Mouse (Mus musculus): Measurements from ENCODE around the gene Tm9sf1. TPM values are rescaled to one million over a fixed set of nuclear protein-coding genes. Genes with fewer than 3 reads are reported as not detected.

Gene Tm9sf1
- polyA plus RNA-seq (2015; fragmentation: Illumina TruSeq; extraction: RNeasy Lipid Tissue Mini Kit (QIAGEN cat#74804); ENCODE audit: insufficient read depth, low replicate concordance) = 57.7 TPM

DNA sequence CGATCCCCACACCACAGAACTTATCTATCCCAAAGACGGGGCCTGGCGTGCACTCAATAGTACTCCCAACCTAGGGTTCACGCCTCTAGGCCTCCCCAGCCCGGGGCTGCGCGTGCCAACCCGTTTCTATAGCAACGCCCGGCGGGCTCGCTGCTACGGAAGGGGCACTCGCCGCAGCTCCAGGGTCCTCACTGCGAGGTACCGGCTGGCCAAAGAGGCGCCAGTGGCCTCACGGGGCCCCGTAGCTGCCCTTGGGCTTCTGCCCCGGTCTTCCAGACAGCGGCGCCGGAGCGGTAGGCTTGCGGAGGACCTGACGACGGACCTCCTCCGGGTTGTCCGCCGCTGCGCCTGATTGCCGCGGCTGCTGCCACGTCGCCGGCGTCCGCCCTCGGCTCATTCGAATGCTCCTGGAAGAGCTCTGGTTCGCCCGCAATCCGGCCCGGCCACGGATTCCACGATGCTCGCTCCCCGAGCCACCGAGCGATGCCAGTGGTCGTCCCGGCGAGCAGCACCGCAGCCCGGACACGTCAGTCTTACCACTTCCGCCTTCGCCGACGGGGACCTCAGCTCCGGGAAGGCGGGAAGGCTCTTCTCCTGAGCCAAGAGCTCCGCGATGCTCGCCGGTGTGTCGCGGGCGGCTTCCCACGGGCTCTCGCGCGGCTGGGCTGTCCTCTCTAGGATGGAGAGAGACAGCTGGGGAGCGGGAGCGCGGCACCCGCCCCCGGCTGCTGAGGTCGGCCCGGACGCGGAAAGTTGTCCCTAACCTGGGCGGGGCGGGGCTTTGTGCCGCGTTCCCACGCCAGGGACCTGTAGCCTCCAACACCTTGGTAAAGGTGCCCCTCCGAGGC, at the start of gene Tm9sf1:
TSS of gene Tm9sf1 (minus strand) at position 747 of the 848 bp plus-strand sequence.

DNA sequence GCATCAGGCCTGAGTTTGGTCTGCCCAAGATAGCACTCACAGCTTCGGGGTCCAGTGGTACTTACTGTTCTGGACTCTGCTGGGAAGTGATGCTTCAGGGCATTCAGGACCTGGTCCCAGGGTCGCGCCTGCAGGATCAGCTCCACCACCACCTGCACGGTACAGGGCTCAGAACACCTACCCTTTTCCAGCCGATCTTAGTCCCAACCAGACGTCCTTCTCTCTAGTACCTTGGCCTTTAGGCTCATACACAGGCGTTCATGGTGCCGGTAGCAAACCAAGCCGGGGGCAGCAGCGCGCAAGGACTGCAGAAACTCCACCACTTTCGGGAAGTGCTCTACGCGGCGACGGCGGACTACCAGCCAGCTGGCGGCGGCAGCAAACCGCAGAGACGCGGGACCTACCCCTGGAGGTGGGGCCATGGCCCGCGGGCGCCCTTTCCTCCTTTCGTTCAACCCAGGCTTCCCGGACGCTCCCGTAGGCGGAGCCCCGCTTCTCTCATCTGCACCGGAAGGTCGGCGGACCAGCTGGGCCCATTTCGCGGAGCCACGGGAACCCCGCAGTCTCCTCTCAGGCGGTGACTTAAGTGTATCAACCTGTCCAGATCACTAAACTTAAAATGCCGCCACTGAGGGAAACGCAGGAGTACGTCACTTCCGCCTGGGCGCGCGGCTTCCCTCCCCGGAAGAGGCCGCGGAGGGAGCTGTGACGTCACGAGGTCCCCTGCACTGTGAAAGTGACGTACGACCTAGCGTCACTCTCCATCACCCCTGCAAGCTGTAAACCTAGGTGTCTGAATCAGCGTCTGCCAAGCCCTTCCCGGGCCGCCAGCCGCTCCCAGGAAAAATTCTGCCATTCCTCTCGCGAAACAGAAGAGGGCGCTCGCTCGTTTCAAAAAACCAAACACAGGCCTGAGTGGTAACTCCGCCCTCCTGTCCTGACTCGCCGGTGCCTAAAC, 37.8 kb upstream of the Tm9sf1 start, which contains the start of gene Tinf2:
TSS of gene Tinf2 (minus strand) at position 661 of the 958 bp plus-strand sequence.

DNA sequence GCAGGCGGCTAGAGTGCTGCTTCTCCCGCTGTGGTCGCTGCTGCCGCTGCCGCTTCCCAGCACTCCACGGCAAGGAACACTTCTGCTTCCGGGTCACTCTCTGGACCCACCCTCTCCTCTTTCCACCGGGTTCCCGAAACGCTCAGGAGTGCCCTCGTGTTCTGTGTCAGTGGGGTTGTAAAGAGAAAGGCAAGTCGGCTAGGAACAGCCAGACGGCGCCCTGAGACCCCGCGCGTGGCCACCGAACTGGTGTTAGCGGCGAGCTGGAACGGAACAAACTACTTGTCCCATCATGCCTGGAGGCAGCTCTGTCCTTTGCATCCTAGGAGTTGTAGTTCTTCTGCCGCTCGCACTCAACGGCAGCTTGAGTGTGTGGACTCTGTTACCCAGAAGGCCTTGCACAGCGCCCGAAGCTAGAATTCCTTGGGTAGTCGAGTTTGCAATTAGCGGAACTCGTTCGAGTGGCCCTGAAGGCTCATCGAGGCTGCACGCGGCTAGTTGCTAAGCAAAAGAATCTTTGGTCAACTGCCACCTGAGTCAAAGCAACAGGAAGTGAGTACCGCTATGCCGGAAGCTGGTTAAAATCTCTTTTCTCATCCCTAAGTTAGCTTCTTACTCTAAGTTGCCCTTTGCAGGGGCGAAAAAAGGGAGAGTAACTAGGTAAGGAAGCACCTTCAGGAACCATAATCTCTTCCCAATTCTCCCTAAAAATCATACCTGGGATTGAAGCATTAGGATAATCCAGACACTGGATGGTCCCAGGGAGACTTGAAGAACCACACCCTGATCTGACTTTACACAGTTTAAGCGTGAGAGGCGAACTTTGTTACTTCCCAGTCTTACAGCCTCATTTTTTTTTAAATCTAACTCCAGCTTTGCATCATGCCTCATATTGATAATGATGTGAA, 28.5 kb upstream of the Tm9sf1 start, which contains the start of the genes Gmpr2 and Nedd8:
TSS of gene Gmpr2 (plus strand) at position 109 of the 908 bp plus-strand sequence.
TSS of gene Nedd8 (minus strand) at position 292 of the 908 bp plus-strand sequence.

DNA sequence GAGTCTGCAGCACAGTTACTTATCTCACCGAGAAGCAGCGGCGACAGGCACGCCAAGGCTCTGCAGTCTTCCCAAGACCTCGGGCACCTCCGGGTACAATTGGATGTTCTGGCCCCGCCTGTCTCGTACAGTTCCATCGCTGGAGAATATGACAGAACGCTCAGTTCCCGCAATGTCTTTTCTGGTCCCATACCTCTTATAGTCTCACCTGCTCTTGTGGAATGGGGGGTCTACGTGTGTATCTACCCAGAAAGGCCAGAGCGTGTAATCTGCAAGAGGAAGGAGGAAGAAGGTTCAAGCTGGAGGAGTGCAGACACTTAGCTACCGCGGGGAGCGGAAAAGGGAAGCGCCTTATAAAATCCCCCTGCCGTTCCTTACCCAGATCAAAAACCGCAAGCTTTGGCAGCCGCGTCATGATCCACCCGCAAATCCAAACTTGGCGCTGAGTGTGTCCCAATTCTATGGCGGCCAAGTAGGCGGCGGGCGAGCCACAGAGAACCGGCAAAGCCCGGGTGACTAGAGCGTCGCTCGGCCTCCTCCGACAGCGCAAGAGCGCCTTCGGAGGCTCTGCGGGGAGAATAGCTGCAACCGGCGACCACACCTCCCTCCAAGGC, 16.5 kb upstream of the Tm9sf1 start, which contains the start of gene Mdp1:
TSS of gene Mdp1 (minus strand) at position 549 of the 614 bp plus-strand sequence.

DNA sequence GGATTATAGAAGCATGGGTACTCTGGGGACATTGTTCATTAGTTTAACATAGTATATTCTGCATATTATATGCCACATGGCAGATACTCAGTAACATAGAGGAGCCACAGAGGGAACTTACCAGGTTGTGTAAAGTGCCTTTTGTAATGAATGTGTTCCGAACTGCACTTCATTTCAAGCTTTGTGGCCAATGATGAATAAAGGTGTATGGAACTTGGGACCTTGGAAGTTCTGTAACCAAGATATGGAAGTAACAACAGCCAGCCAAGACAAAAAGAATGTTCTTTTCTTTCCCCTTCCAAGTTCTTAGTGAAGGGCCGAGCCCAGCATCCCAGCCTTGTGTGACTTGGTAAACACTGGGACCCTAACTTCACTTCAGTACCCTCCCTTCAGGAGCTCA, 6.3 kb upstream of the Tm9sf1 start, which contains the start of gene Tssk4:
TSS of gene Tssk4 (plus strand) at position 301 of the 400 bp plus-strand sequence.

DNA sequence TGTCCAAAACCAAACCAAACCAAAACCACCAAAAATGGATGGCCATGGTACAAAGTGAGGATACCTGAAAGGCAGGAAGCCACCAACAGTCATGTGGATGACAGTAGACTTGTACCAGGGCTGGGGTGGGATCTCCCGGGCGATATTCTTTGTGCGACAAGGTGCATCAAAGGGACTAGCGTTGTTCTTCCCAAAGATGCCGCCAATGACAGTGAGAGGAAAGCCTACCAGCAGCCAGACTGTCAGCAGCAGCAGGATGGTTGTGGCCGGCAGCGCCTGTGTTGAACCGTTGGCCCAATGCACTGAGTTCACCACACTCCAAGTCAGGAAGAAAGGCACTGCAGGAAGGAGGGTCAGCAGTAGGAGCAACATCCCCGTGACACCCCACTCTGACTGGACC, 5.8 kb downstream of the Tm9sf1 start, which contains the start of gene Gm49378:
TSS of gene Gm49378 (minus strand) at position 101 of the 400 bp plus-strand sequence.

DNA sequence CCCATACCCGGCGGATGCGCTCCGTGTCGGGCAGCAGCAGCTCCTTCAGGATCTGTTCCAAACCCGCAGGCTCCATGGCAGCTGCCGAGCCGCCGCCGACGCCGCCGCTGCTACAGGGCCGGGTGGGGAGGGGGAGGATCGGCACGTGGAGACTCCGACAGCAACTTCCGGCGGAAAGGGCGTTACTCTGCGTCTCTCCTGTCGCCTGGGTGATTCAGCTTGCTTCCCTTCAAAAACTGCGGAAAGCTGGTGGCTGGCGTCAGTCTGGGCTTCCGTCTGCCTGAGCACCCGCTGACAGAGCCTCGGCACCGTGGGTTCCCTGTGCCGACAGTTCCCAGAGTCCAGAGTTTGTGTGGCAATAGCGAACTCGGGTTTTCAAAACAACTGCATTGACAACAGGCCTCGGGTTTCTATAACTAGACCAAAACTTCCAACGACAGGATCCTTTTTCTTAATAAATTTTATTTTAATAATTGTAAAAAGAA, 8.0 kb downstream of the Tm9sf1 start, which contains the start of gene Ipo4:
TSS of gene Ipo4 (minus strand) at position 435 of the 485 bp plus-strand sequence.

DNA sequence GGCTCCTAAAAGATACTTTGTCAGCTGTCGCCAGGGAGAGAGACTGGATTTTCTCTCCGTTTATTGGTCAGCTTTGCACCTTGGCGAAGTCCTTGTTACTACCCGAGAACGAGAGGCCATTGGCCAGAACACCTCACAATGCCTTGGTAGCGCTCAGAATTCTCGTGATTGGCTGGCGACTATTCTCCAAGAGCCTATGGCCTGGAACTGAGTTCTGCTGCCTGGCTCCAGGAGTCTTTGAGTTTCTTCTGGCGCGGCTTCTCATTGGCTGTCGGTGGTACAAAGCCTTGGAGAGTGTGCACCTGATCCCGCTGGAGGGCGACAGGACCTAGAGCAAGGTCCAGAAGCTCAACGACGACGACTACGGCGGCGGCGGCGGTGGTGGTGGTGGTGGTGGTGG, 25.8 kb downstream of the Tm9sf1 start, which contains the start of gene Rec8:
TSS of gene Rec8 (plus strand) at position 216 of the 400 bp plus-strand sequence.

DNA sequence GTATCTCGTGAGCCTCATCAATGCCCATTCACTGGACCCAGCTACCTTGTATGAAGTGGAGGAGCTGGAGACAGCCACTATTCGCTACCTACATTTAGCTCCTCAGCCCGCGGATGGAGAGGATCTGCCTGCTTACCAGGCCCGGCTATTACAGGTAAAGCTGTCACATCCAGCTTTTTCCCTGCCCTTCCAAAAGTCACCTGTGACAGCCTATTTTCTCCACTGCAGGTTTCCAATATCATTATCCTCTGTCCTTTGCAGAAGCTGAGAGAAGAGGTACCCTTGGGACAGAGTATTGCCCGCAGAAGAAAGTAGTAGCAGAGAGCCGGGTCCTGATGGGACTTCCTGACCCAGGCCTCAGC, 40.4 kb downstream of the Tm9sf1 start, which contains the start of gene Irf9:
TSS of gene Irf9 (plus strand) at position 301 of the 362 bp plus-strand sequence.

DNA sequence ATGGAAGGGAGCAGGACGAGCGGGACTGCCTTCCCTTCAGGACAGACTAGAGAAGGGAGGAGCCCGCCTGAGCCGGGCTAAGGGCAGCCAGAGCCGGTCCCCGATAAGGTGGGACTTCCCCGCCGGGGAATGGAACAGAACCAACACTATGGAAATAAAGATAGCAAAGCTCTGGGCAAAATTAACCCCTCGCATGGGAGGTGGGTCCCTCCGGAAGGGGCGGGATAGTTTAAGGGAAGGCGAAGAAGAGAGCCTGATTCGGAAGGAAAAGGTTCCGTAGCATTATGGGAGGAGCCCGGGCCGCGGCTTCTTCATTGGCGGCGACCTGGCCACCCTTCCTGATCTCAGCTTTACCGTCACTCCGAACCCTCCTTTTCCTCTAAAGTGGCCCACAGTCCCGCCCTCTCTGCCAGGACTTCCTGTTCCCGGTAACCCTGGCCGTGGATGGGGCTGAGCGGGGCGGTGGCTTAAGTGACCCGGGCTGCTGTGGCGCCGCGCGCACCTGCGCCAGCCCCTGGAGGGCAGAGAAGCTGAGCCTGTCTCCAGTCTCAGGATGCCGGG, 52.2 kb downstream of the Tm9sf1 start, which contains the start of gene Rnf31:
TSS of gene Rnf31 (plus strand) at position 378 of the 561 bp plus-strand sequence.

DNA sequence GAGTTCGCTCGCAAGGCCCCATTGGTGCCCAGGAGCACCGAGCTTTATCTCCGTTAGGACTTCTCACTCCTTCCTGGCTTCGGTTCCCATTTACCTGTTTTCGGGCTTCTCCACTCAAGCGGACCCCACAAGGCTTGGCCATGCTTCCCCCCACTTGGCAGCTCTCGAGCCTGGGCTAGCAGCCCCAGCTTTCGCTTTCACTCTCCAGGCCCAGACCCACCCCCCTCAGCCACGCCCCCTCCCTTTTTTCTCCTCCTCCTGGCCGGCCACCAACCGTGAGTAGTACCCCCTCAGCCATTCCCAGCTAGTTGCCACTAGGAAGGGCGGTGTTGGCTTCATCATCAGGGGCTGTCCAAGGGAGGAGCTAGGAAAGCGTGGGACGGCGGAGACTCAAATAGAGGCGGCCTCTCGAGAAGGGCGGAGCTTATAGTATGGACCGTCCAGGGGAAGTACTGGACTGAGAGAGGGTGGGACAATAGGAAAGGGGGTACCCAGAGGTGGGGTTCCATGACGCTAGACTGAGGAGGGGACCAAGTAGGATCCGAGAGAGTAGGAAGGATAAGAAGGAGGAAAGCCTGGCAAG, 52.8 kb downstream of the Tm9sf1 start, which contains the start of gene Psme2:
TSS of gene Psme2 (minus strand) at position 366 of the 583 bp plus-strand sequence.

Other genes with a start within 250 kb of the Tm9sf1 start
- gene Dhrs4, start 165.0 kb downstream of the Tm9sf1 start, polyA plus RNA-seq (2015; fragmentation: Illumina TruSeq; extraction: RNeasy Lipid Tissue Mini Kit (QIAGEN cat#74804); ENCODE audit: insufficient read depth, low replicate concordance) = 26.8 TPM
- 0.87 TPM for gene Carmil3, start 153.2 kb downstream of the Tm9sf1 start, polyA plus RNA-seq (2015; fragmentation: Illumina TruSeq; extraction: RNeasy Lipid Tissue Mini Kit (QIAGEN cat#74804); ENCODE audit: insufficient read depth, low replicate concordance)
- gene Cpne6, start 133.4 kb downstream of the Tm9sf1 start, polyA plus RNA-seq (2015; fragmentation: Illumina TruSeq; extraction: RNeasy Lipid Tissue Mini Kit (QIAGEN cat#74804); ENCODE audit: insufficient read depth, low replicate concordance) = not detected
- gene Nrl, start 118.8 kb downstream of the Tm9sf1 start, polyA plus RNA-seq (2015; fragmentation: Illumina TruSeq; extraction: RNeasy Lipid Tissue Mini Kit (QIAGEN cat#74804); ENCODE audit: insufficient read depth, low replicate concordance) = not detected
- 23.0 TPM for gene Pck2, start 103.5 kb downstream of the Tm9sf1 start, polyA plus RNA-seq (2015; fragmentation: Illumina TruSeq; extraction: RNeasy Lipid Tissue Mini Kit (QIAGEN cat#74804); ENCODE audit: insufficient read depth, low replicate concordance)
- 64.7 TPM for gene Dcaf11, start 83.8 kb downstream of the Tm9sf1 start, polyA plus RNA-seq (2015; fragmentation: Illumina TruSeq; extraction: RNeasy Lipid Tissue Mini Kit (QIAGEN cat#74804); ENCODE audit: insufficient read depth, low replicate concordance)
- gene A730061H03Rik, start 83.4 kb downstream of the Tm9sf1 start, polyA plus RNA-seq (2015; fragmentation: Illumina TruSeq; extraction: RNeasy Lipid Tissue Mini Kit (QIAGEN cat#74804); ENCODE audit: insufficient read depth, low replicate concordance) = not detected
- gene Fitm1, start 68.2 kb downstream of the Tm9sf1 start, polyA plus RNA-seq (2015; fragmentation: Illumina TruSeq; extraction: RNeasy Lipid Tissue Mini Kit (QIAGEN cat#74804); ENCODE audit: insufficient read depth, low replicate concordance) = not detected
- 474 TPM for gene Psme1, start 65.7 kb downstream of the Tm9sf1 start, polyA plus RNA-seq (2015; fragmentation: Illumina TruSeq; extraction: RNeasy Lipid Tissue Mini Kit (QIAGEN cat#74804); ENCODE audit: insufficient read depth, low replicate concordance)
- 11.9 TPM for gene Emc9, start 58.5 kb downstream of the Tm9sf1 start, polyA plus RNA-seq (2015; fragmentation: Illumina TruSeq; extraction: RNeasy Lipid Tissue Mini Kit (QIAGEN cat#74804); ENCODE audit: insufficient read depth, low replicate concordance)
- gene Psme2, start 52.7 kb downstream of the Tm9sf1 start, polyA plus RNA-seq (2015; fragmentation: Illumina TruSeq; extraction: RNeasy Lipid Tissue Mini Kit (QIAGEN cat#74804); ENCODE audit: insufficient read depth, low replicate concordance) = 451 TPM
- 67.4 TPM for gene Rnf31, start 52.1 kb downstream of the Tm9sf1 start, polyA plus RNA-seq (2015; fragmentation: Illumina TruSeq; extraction: RNeasy Lipid Tissue Mini Kit (QIAGEN cat#74804); ENCODE audit: insufficient read depth, low replicate concordance)
- gene Irf9, start 40.2 kb downstream of the Tm9sf1 start, polyA plus RNA-seq (2015; fragmentation: Illumina TruSeq; extraction: RNeasy Lipid Tissue Mini Kit (QIAGEN cat#74804); ENCODE audit: insufficient read depth, low replicate concordance) = 106 TPM
- 2.6 TPM for gene Rec8, start 25.8 kb downstream of the Tm9sf1 start, polyA plus RNA-seq (2015; fragmentation: Illumina TruSeq; extraction: RNeasy Lipid Tissue Mini Kit (QIAGEN cat#74804); ENCODE audit: insufficient read depth, low replicate concordance)
- 21.3 TPM for gene Ipo4, start 7.8 kb downstream of the Tm9sf1 start, polyA plus RNA-seq (2015; fragmentation: Illumina TruSeq; extraction: RNeasy Lipid Tissue Mini Kit (QIAGEN cat#74804); ENCODE audit: insufficient read depth, low replicate concordance)
- 1.5 TPM for gene Gm49378, start 5.9 kb downstream of the Tm9sf1 start, polyA plus RNA-seq (2015; fragmentation: Illumina TruSeq; extraction: RNeasy Lipid Tissue Mini Kit (QIAGEN cat#74804); ENCODE audit: insufficient read depth, low replicate concordance)
- 1.7 TPM for gene Tssk4, start 6.4 kb upstream of the Tm9sf1 start, polyA plus RNA-seq (2015; fragmentation: Illumina TruSeq; extraction: RNeasy Lipid Tissue Mini Kit (QIAGEN cat#74804); ENCODE audit: insufficient read depth, low replicate concordance)
- 71.8 TPM for gene Mdp1, start 16.7 kb upstream of the Tm9sf1 start, polyA plus RNA-seq (2015; fragmentation: Illumina TruSeq; extraction: RNeasy Lipid Tissue Mini Kit (QIAGEN cat#74804); ENCODE audit: insufficient read depth, low replicate concordance)
- gene Gmpr2, start 28.1 kb upstream of the Tm9sf1 start, polyA plus RNA-seq (2015; fragmentation: Illumina TruSeq; extraction: RNeasy Lipid Tissue Mini Kit (QIAGEN cat#74804); ENCODE audit: insufficient read depth, low replicate concordance) = 54.9 TPM
- 226 TPM for gene Nedd8, start 28.3 kb upstream of the Tm9sf1 start, polyA plus RNA-seq (2015; fragmentation: Illumina TruSeq; extraction: RNeasy Lipid Tissue Mini Kit (QIAGEN cat#74804); ENCODE audit: insufficient read depth, low replicate concordance)
- gene Tinf2, start 38.0 kb upstream of the Tm9sf1 start, polyA plus RNA-seq (2015; fragmentation: Illumina TruSeq; extraction: RNeasy Lipid Tissue Mini Kit (QIAGEN cat#74804); ENCODE audit: insufficient read depth, low replicate concordance) = 54.5 TPM
- gene Tgm1, start 70.1 kb upstream of the Tm9sf1 start, polyA plus RNA-seq (2015; fragmentation: Illumina TruSeq; extraction: RNeasy Lipid Tissue Mini Kit (QIAGEN cat#74804); ENCODE audit: insufficient read depth, low replicate concordance) = 15.3 TPM
- 19.2 TPM for gene Rabggta, start 78.5 kb upstream of the Tm9sf1 start, polyA plus RNA-seq (2015; fragmentation: Illumina TruSeq; extraction: RNeasy Lipid Tissue Mini Kit (QIAGEN cat#74804); ENCODE audit: insufficient read depth, low replicate concordance)
- gene Dhrs1, start 101.9 kb upstream of the Tm9sf1 start, polyA plus RNA-seq (2015; fragmentation: Illumina TruSeq; extraction: RNeasy Lipid Tissue Mini Kit (QIAGEN cat#74804); ENCODE audit: insufficient read depth, low replicate concordance) = 90.3 TPM
- 22.0 TPM for gene Nop9, start 101.9 kb upstream of the Tm9sf1 start, polyA plus RNA-seq (2015; fragmentation: Illumina TruSeq; extraction: RNeasy Lipid Tissue Mini Kit (QIAGEN cat#74804); ENCODE audit: insufficient read depth, low replicate concordance)
- gene Cideb, start 114.7 kb upstream of the Tm9sf1 start, polyA plus RNA-seq (2015; fragmentation: Illumina TruSeq; extraction: RNeasy Lipid Tissue Mini Kit (QIAGEN cat#74804); ENCODE audit: insufficient read depth, low replicate concordance) = not detected
- gene Ltb4r2, start 117.6 kb upstream of the Tm9sf1 start, polyA plus RNA-seq (2015; fragmentation: Illumina TruSeq; extraction: RNeasy Lipid Tissue Mini Kit (QIAGEN cat#74804); ENCODE audit: insufficient read depth, low replicate concordance) = 0.28 TPM
- gene Ltb4r1, start 122.2 kb upstream of the Tm9sf1 start, polyA plus RNA-seq (2015; fragmentation: Illumina TruSeq; extraction: RNeasy Lipid Tissue Mini Kit (QIAGEN cat#74804); ENCODE audit: insufficient read depth, low replicate concordance) = 1.8 TPM
- 3.7 TPM for gene Adcy4, start 140.3 kb upstream of the Tm9sf1 start, polyA plus RNA-seq (2015; fragmentation: Illumina TruSeq; extraction: RNeasy Lipid Tissue Mini Kit (QIAGEN cat#74804); ENCODE audit: insufficient read depth, low replicate concordance)
- gene Ripk3, start 145.1 kb upstream of the Tm9sf1 start, polyA plus RNA-seq (2015; fragmentation: Illumina TruSeq; extraction: RNeasy Lipid Tissue Mini Kit (QIAGEN cat#74804); ENCODE audit: insufficient read depth, low replicate concordance) = 53.5 TPM
- gene Nfatc4, start 179.3 kb upstream of the Tm9sf1 start, polyA plus RNA-seq (2015; fragmentation: Illumina TruSeq; extraction: RNeasy Lipid Tissue Mini Kit (QIAGEN cat#74804); ENCODE audit: insufficient read depth, low replicate concordance) = 3.8 TPM
- gene Nynrin, start 210.2 kb upstream of the Tm9sf1 start, polyA plus RNA-seq (2015; fragmentation: Illumina TruSeq; extraction: RNeasy Lipid Tissue Mini Kit (QIAGEN cat#74804); ENCODE audit: insufficient read depth, low replicate concordance) = 2.3 TPM
- gene Cbln3, start 240.6 kb upstream of the Tm9sf1 start, polyA plus RNA-seq (2015; fragmentation: Illumina TruSeq; extraction: RNeasy Lipid Tissue Mini Kit (QIAGEN cat#74804); ENCODE audit: insufficient read depth, low replicate concordance) = 0.12 TPM
- 59.4 TPM for gene Khnyn, start 241.1 kb upstream of the Tm9sf1 start, polyA plus RNA-seq (2015; fragmentation: Illumina TruSeq; extraction: RNeasy Lipid Tissue Mini Kit (QIAGEN cat#74804); ENCODE audit: insufficient read depth, low replicate concordance)